Mouse (Mus musculus) hindbrain, postnatal 0 days (tissue): ENCODE measurements around the gene Tmem208. TPM values are rescaled to one million over a fixed set of nuclear protein-coding genes. Genes with fewer than 3 reads are reported as not detected.

ENCODE experiments used
- ATAC-seq: fragments of 200-750 bp; cut with Nextera tagmentation; 2 replicates; pipeline ENCODE4 v1.8.0; 2017; ENCODE audit warnings: mild to moderate bottlenecking, moderate TSS enrichment, moderate library complexity
- DNase-seq: peaks from one replicate; pipeline ENCODE4 v3.0.0-alpha.2; 2015; ENCODE audit warnings: low spot score
- H3K27ac ChIP-seq: fragments of 300-500 bp; sonication (generic); 2 replicates; pipeline ENCODE4 v1.5.1; 2014; ENCODE audit warnings: mild to moderate bottlenecking
- H3K27me3 ChIP-seq: fragments of 300-500 bp; sonication (generic); 2 replicates; pipeline ENCODE4 v1.6.1; 2014; ENCODE audit warnings: low read length, mixed read lengths; ENCODE audit not compliant: insufficient read depth
- H3K36me3 ChIP-seq: fragments of 300-500 bp; sonication (generic); 2 replicates; pipeline ENCODE4 v1.6.1; 2014; ENCODE audit warnings: low read length, mixed read lengths; ENCODE audit not compliant: insufficient read depth
- H3K4me1 ChIP-seq: fragments of 300-500 bp; sonication (generic); 2 replicates; pipeline ENCODE4 v1.6.1; 2014; ENCODE audit warnings: antibody characterized with exemption, low read length, mixed read lengths; ENCODE audit not compliant: insufficient read depth
- H3K4me2 ChIP-seq: fragments of 300-500 bp; sonication (generic); 2 replicates; pipeline ENCODE4 v1.6.1; 2014; ENCODE audit warnings: low read depth, mild to moderate bottlenecking, low read length, moderate library complexity, mixed read lengths
- H3K4me3 ChIP-seq: fragments of 300-500 bp; sonication (generic); 2 replicates; pipeline ENCODE4 v1.5.1; 2014; ENCODE audit warnings: low read length
- H3K9ac ChIP-seq: fragments of 300-500 bp; sonication (generic); replicated peaks from 2 replicates; pipeline ENCODE4 v1.6.1; 2014; ENCODE audit warnings: mild to moderate bottlenecking, low read length, moderate library complexity, mixed read lengths
- H3K9me3 ChIP-seq: fragments of 300-500 bp; sonication (generic); 2 replicates; pipeline ENCODE4 v1.6.1; 2016; ENCODE audit warnings: low read length, mixed read lengths
- CTCF ChIP-seq: IDR thresholded peaks from 2 replicates; pipeline ENCODE4 v1.5.1; 2016; ENCODE audit warnings: antibody characterized with exemption, control low read depth, low read depth
- WGBS: fragments of 180-500 bp; shearing (Covaris S2); extraction: QIAGEN DNeasy Blood & Tissue Kit; methylation state at CpG from one replicate; pipeline ENCODE4 v1.1.7; 2014; 5-methylcytosine and 5-hydroxymethylcytosine counted together
- polyA plus RNA-seq: library from polyadenylated mRNA; unstranded; fragments of >200 nt; fragmentation: Nextera tagmentation; extraction: Ambion mirVana; gene quantifications from 2 replicates; pipeline ENCODE4 v1.2.1, GENCODE M21; 2015
- total RNA-seq: library from RNA; depleted of rRNA; stranded (reverse); fragments of >200 nt; gene quantifications from 2 replicates; pipeline ENCODE4 v1.2.3, GENCODE M21; 2014

Gene Tmem208
- total and polyA plus RNA-seq, 2 experiments from 2014 or later, result 101 to 138 TPM

GRCm38 (mm10) chr8:105345061-105345975 lies 19.2 kb downstream of the Tmem208 start:
- Histone ChIP-seq H3K4me2 (no peak overlapping the region), H3K27me3 (no peaks in the 10 kb centered on the region), H3K9ac (no peak overlapping the region), H3K27ac (no peak overlapping the region), H3K4me1 (peaks cover 11% of the 10 kb centered on the region), H3K36me3 (no peaks in the 10 kb centered on the region), H3K4me3 (no peak overlapping the region), H3K9me3 (no peaks in the 10 kb centered on the region)
- no peak for DNase-seq
- no peak for TF ChIP-seq CTCF
- 73% methylated on average over 7 of the region's 7 CpGs for WGBS
- ATAC-seq, result no peak

DNA sequence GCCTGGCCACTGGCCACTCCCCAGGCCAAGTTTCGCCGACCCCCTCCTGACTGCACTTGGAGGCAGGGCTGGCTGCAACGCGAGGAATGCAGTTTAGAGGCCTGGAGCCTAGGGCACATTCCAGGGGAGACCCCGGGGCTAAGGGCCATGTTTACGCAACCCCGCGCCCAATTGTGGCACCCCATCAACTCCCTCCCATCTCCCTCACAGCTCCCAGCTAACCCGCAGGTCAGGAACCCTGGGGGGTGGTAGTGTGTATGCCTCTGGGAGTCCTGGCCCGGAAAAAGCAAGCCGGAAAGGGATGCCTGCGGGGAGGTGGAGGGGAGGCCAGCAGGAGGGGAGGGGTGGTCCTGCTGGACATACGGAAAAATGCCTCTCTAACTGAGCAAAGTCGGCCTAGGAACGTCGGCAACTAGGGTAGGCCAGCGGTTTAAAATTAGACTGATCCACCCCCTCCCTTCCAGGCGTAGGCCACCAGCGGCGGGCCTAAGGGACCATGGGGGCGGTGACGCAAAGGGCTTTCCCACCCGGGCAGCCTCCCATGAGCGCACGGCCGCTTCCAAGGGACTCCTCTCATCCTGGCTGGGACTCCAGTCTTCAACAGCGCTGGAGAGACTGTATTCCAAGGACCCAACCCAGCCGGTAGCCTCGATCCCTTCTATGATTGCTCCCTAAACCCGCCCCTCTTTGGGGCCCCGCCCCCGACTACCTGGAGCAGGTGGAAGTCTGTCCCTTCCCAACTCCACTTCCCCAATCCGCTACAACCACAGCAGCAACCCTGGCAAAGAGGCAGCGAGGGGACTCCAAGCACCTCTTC lies 20.7 kb downstream of the Tmem208 start:
- ATAC-seq, result 0 out of 2 replicates have a peak, but pooled peaks have one; percentile 1
- Histone ChIP-seq H3K36me3 (no peaks in the 10 kb centered on the region), H3K9ac (peak overlapping the region; percentile 51), H3K9me3 (no peaks in the 10 kb centered on the region), H3K4me3 (peak overlapping the region; percentile 77), H3K27ac (peak overlapping the region; percentile 26; the same call in 1 of the 2 replicates), H3K4me1 (peaks cover 15% of the 10 kb centered on the region), H3K27me3 (no peaks in the 10 kb centered on the region), H3K4me2 (peak overlapping the region; percentile 100)
- no peak for TF ChIP-seq CTCF
- 4% methylated on average over 34 of the region's 34 CpGs for WGBS
- no peak for DNase-seq

DNA sequence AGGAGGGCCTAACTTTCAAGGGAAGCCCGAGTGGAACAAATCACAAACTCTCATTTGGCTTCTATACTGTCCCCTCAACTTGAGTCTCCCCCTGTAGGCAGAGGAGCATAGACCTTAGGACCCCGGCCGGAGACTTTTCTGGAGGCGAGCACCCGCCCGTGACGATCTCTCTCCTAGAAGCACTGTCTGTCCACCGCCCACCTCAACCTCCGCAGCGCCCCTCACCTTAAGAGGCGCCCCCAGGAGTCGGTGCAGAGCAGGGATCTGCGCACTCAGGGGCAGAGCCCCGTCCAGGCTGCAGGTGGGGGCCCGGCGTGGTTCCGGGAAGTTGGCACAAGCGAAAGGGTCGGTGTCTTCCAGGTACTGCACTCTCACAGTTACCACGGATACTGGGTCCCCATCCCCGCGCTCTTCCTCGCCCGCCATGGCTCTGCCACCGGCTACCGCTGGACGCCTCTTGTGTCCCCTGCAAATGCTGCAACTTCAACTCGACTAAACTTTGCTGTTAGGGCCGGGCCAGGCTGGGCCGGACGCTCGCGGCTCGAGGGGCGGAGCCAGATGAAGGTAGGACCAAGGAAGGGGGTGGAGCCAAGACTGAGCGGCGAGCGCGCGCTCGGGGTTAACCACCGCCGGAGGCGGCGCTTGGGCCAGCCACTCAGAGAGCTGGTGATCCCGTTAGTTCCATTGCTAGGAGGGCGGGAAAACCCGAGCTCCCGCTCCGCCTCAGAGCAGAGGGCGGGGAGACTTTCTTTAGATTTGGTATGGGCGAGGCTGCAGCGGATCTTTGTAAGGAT lies 21.5 kb downstream of the Tmem208 start, which contains the start of gene Fhod1:
Gene Fhod1, minus strand, starts transcription at position 526 of the 794 bp plus-strand sequence.
- H3K4me2 ChIP-seq, result peak within 1 kb of the TSS; percentile 100
- peaks cover 15% of the 10 kb centered on the region for H3K4me1 ChIP-seq
- no peaks in the 10 kb centered on the region for H3K36me3 ChIP-seq
- DNase-seq (peak; percentile 95), ATAC-seq (peak; percentile 87)
- H3K9ac ChIP-seq, result peak within 1 kb of the TSS; percentile 77
- H3K27ac ChIP-seq, result peak within 1 kb of the TSS; percentile 83
- no peaks in the 10 kb centered on the region for H3K9me3 ChIP-seq
- peak; percentile 41 for TF ChIP-seq CTCF
- H3K27me3 ChIP-seq, result no peaks in the 10 kb centered on the region
- H3K4me3 ChIP-seq, result peak within 1 kb of the TSS; percentile 77
- under 1% methylated on average over 53 of the region's 53 CpGs for WGBS

DNA sequence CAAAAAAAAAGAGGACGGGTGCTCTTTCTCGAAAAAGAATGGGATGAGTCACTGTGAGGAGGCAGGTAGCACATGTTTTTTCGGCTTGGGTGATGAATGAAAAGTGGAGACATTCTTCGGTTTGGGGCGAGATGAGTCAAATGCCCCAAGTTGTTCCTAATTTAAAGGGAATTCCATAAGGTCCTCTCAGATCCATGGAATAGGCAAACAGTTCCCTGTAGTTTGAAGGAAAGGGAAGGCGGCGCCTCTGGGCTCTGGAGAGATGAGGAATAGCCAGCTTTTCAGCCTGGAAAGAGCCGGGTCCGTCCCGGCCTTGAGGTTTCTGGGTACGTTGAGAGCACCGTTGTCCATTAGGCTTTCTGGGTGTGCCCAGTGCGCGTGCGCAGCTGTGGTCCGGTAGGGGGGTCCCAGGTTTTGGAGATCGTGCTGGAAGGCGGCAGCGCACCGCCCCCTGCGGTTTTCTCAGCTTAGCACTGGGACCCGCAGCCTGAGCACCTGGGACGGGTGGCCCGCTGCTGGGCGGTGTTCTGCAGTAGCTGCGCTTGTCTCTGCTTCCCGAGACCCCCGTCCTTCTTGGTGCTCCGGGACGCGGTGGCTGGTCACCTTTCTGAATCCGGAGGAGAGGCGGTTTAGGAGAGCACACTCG lies 22.4 kb downstream of the Tmem208 start, which contains the start of gene Slc9a5:
Gene Slc9a5, plus strand, starts transcription at position 394 of the 646 bp plus-strand sequence.
- Histone ChIP-seq H3K4me3 (peak within 1 kb of the TSS; percentile 77), H3K9me3 (no peaks in the 10 kb centered on the region), H3K4me1 (peaks cover 15% of the 10 kb centered on the region), H3K36me3 (no peaks in the 10 kb centered on the region), H3K4me2 (peak within 1 kb of the TSS; percentile 100), H3K9ac (peak within 1 kb of the TSS; percentile 77), H3K27ac (peak within 1 kb of the TSS; percentile 83), H3K27me3 (no peaks in the 10 kb centered on the region)
- ATAC-seq (peak; percentile 13; the same call in 1 of the 2 replicates), DNase-seq (peak; percentile 81)
- TF ChIP-seq CTCF, result peak; percentile 39
- WGBS, result under 1% methylated on average over 34 of the region's 34 CpGs

DNA sequence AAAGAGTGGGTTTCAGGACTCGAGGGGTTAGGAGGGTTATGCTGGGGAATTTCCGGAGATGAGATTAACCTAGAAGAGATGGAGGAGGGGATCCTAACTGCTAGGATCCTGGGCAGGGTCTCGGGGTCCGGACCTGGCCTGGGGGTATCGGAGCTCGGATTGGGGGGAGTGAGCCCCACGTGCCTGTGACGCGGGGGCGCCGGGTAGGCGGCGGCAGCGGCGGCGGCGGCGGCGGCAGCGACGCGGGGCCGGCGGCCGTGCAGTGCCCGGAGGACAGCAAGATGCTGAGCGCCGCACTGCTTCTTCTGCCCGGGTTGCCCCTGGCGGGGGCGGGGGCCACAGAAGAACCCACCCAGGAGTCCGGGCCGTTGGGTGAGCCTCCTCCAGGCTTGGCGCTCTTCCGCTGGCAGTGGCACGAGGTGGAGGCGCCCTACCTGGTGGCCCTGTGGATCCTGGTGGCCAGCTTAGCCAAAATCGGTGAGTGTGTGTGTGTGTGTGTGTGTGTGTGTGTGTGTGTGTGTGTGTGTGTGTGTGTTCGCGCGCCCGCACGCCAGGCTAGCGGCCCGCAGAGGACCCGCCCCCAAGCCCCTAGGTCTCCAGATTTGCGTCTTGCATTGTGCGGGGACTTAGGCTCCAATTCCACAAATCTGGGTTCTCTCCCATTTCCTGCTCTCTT lies 23.1 kb downstream of the Tmem208 start:
- peak; percentile 76 for DNase-seq
- Histone ChIP-seq H3K9me3 (no peaks in the 10 kb centered on the region), H3K4me1 (peaks cover 15% of the 10 kb centered on the region), H3K4me3 (peak overlapping the region; percentile 77), H3K36me3 (no peaks in the 10 kb centered on the region), H3K27me3 (no peaks in the 10 kb centered on the region), H3K9ac (peak overlapping the region; percentile 77), H3K4me2 (peak overlapping the region; percentile 100), H3K27ac (peak overlapping the region; percentile 83)
- TF ChIP-seq CTCF, result no peak
- WGBS, result under 1% methylated on average over 42 of the region's 48 CpGs
- peak; percentile 60 for ATAC-seq
